Mouse (Mus musculus) heart, embryonic 12.5 days (tissue): ENCODE results near the gene Emc1. TPM values are rescaled to one million over a fixed set of nuclear protein-coding genes. Genes with fewer than 3 reads are reported as not detected.

Experiments used
- ATAC-seq: fragments of 200-750 bp; cut with Nextera tagmentation; 2 replicates; pipeline ENCODE4 v1.8.0; 2017; ENCODE audit warnings: moderate TSS enrichment, moderate library complexity; ENCODE audit not compliant: insufficient number of reproducible peaks, low FRiP score
- H3K27ac ChIP-seq: fragments of 300-500 bp; sonication (generic); 2 replicates; pipeline ENCODE4 v1.5.1; 2016; ENCODE audit warnings: mild to moderate bottlenecking, moderate library complexity; ENCODE audit not compliant: poor library complexity, severe bottlenecking
- H3K27me3 ChIP-seq: fragments of 300-500 bp; sonication (generic); replicated peaks from 2 replicates; pipeline ENCODE4 v1.6.1; 2016; ENCODE audit warnings: mild to moderate bottlenecking, moderate library complexity
- H3K36me3 ChIP-seq: fragments of 300-500 bp; sonication (generic); 2 replicates; pipeline ENCODE4 v1.6.1; 2016; ENCODE audit warnings: mild to moderate bottlenecking, moderate library complexity
- H3K4me1 ChIP-seq: fragments of 300-500 bp; sonication (generic); replicated peaks from 2 replicates; pipeline ENCODE4 v1.6.1; 2016; ENCODE audit warnings: mild to moderate bottlenecking
- H3K4me2 ChIP-seq: fragments of 300-500 bp; sonication (generic); 2 replicates; pipeline ENCODE4 v1.6.1; 2016; ENCODE audit warnings: mild to moderate bottlenecking, moderate library complexity
- H3K4me3 ChIP-seq: fragments of 300-500 bp; sonication (generic); 2 replicates; pipeline ENCODE4 v1.5.1; 2016; ENCODE audit warnings: mild to moderate bottlenecking
- H3K9ac ChIP-seq: fragments of 300-500 bp; sonication (generic); 2 replicates; pipeline ENCODE4 v1.6.1; 2016; ENCODE audit warnings: mild to moderate bottlenecking, moderate library complexity
- H3K9me3 ChIP-seq: fragments of 300-500 bp; sonication (generic); replicated peaks from 2 replicates; pipeline ENCODE4 v1.6.1; 2016; ENCODE audit warnings: mild to moderate bottlenecking, moderate library complexity
- WGBS: fragments of 180-500 bp; shearing (Covaris S2); methylation state at CpG from one replicate; pipeline ENCODE4 v1.1.7; 2016; 5-methylcytosine and 5-hydroxymethylcytosine counted together
- polyA plus RNA-seq: library from polyadenylated mRNA; unstranded; fragments of >200 nt; fragmentation: Nextera tagmentation; extraction: Ambion mirVana; gene quantifications from 2 replicates; pipeline ENCODE4 v1.2.1, GENCODE M21; 2016

The Emc1 gene
- polyA plus RNA-seq, 1 experiment from 2014 or later, result 52.6 TPM

DNA sequence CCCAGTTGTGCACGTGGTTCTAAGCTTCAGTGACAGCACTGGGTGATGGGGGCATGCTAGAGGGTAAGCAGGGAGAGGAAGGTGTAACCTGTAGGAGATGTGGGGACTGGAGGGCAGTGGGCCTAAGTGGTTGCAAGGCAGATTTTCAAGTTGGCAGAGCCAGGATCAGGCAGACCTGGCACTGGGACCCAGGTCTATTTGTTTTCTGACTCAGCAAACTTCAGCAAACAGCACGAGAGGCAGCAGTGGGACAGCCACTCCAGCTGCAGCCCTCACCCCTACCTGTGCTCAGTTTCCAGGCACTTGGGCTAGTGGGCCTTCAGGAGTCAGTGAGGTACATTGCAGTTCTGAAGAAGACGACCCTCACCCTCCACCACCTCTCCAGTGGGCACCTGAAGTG is 4.8 kb downstream of the Emc1 start:
- 92% methylated on average over 3 of the region's 3 CpGs for WGBS
- Histone ChIP-seq H3K27ac (no peak overlapping the region), H3K4me1 (peaks cover 5% of the 10 kb centered on the region), H3K27me3 (no peaks in the 10 kb centered on the region), H3K36me3 (peaks cover 77% of the 10 kb centered on the region), H3K4me2 (no peak overlapping the region), H3K9me3 (no peaks in the 10 kb centered on the region), H3K9ac (no peak overlapping the region), H3K4me3 (no peak overlapping the region)
- ATAC-seq, result no peak

- Histone ChIP-seq H3K36me3 (peaks cover 98% of the 10 kb centered on the region), H3K27ac (no peak overlapping the region), H3K27me3 (no peaks in the 10 kb centered on the region), H3K9me3 (no peaks in the 10 kb centered on the region), H3K9ac (no peak overlapping the region), H3K4me3 (no peak overlapping the region), H3K4me2 (no peak overlapping the region), H3K4me1 (no peaks in the 10 kb centered on the region)
- no peak for ATAC-seq
- 74% methylated on average over 11 of the region's 11 CpGs for WGBS
Measured at GRCm38 (mm10) chr4:139360761-139361548, 8.6 kb downstream of the Emc1 start.

DNA sequence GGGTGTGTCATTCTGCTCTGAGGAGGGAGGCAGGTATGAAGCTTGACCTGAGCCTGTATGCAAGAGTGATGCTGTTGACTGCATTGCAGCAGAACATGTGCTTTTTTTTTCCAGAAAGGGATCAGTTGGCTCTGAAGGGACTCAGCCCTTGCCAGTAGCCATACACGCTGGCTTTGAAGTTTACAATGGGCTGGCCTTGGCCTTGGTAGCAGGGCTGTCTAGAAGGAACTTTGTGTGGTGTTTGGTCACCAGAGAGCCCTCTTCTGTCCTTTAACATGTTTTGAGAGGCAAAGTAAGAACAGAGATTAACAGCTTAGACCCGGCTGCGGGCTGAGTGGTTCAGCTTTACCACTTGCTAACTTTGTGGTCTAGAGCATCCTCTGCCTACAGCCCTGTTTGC is 14.9 kb downstream of the Emc1 start:
- no peak overlapping the region for H3K4me3 ChIP-seq
- WGBS, result 93% methylated on average over 3 of the region's 3 CpGs
- ATAC-seq, result no peak

DNA sequence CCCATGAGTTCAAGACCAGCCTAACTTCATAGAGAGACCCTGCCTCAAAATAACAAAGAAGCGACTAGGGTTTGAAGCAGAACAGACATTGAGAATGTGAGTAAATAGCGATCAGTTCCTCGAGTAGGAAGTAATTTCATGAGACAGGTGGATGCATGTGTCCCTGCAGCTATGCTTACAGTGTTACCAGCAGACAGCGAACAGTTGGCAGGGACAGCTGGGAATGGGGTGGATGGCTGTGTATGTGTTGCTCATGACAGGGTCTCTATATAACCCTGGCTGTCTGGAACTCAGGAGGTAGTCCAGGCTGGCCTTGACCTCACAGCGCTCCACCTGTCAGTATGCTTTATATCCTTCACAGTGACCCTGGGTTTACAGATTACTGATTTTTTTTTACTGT is 15.7 kb downstream of the Emc1 start:
- H3K4me3 ChIP-seq, result no peak overlapping the region
- ATAC-seq, result no peak
- H3K9ac ChIP-seq, result no peak overlapping the region
- no peak overlapping the region for H3K27ac ChIP-seq
- no peaks in the 10 kb centered on the region for H3K4me1 ChIP-seq
- no peaks in the 10 kb centered on the region for H3K9me3 ChIP-seq
- no peaks in the 10 kb centered on the region for H3K27me3 ChIP-seq
- no peak overlapping the region for H3K4me2 ChIP-seq
- WGBS, result 94% methylated on average over 5 of the region's 5 CpGs
- peaks cover 98% of the 10 kb centered on the region for H3K36me3 ChIP-seq

More for the DNA sequence above, 14.9 kb downstream of the Emc1 start:
- Histone ChIP-seq H3K9ac (no peak overlapping the region), H3K9me3 (no peaks in the 10 kb centered on the region), H3K27ac (no peak overlapping the region), H3K4me2 (no peak overlapping the region), H3K27me3 (no peaks in the 10 kb centered on the region), H3K36me3 (peaks cover 98% of the 10 kb centered on the region), H3K4me1 (no peaks in the 10 kb centered on the region)

- Histone ChIP-seq H3K27ac (no peak overlapping the region), H3K4me1 (no peaks in the 10 kb centered on the region), H3K9ac (no peak overlapping the region), H3K27me3 (no peaks in the 10 kb centered on the region), H3K36me3 (peaks cover 91% of the 10 kb centered on the region), H3K9me3 (no peaks in the 10 kb centered on the region), H3K4me3 (no peak overlapping the region), H3K4me2 (no peak overlapping the region)
- 89% methylated on average over 4 of the region's 4 CpGs for WGBS
- no peak for ATAC-seq
Measured at GRCm38 (mm10) chr4:139373130-139373529, 20.7 kb downstream of the Emc1 start.

- ATAC-seq, result no peak
Measured at GRCm38 (mm10) chr4:139373531-139373930, 21.1 kb downstream of the Emc1 start.

DNA sequence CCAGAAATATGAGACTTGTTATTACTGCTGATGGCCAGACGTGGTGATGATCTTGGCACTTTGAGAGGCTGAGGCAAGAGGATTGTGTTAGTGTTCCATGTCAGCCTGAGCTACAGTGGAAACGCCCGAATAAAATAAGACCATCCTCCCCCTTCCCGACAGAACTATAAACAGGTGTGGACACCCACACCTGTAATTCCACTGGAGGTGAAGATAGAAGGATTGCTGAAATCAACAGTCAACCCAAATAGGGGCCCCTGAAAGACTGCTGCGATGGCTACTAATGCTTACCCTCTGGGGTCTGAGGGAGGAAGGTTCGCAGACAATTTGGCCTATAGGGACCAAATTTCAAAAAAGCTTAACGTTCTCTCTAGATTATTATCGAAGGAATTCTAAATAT is 27.3 kb downstream of the Emc1 start:
- peaks cover 25% of the 10 kb centered on the region for H3K4me1 ChIP-seq
- peak overlapping the region; percentile 89 for H3K9ac ChIP-seq
- peak overlapping the region; percentile 83 for H3K27ac ChIP-seq
- peaks cover 27% of the 10 kb centered on the region for H3K36me3 ChIP-seq
- H3K4me2 ChIP-seq, result peak overlapping the region; percentile 89
- WGBS, result 8% methylated on average over 8 of the region's 8 CpGs
- H3K4me3 ChIP-seq, result peak overlapping the region; percentile 72
- no peaks in the 10 kb centered on the region for H3K9me3 ChIP-seq
- no peak for ATAC-seq
- no peaks in the 10 kb centered on the region for H3K27me3 ChIP-seq

More at GRCm38 (mm10) chr4:139373531-139373930, 21.1 kb downstream of the Emc1 start:
- WGBS, result 93% methylated on average over 10 of the region's 10 CpGs
- H3K4me1 ChIP-seq, result no peaks in the 10 kb centered on the region
- H3K4me2 ChIP-seq, result no peak overlapping the region
- no peaks in the 10 kb centered on the region for H3K9me3 ChIP-seq
- no peak overlapping the region for H3K4me3 ChIP-seq
- peaks cover 87% of the 10 kb centered on the region for H3K36me3 ChIP-seq
- no peak overlapping the region for H3K9ac ChIP-seq
- H3K27me3 ChIP-seq, result no peaks in the 10 kb centered on the region
- no peak overlapping the region for H3K27ac ChIP-seq

- ATAC-seq, result peak; percentile 96
- no peaks in the 10 kb centered on the region for H3K9me3 ChIP-seq
- peaks cover 22% of the 10 kb centered on the region for H3K36me3 ChIP-seq
- H3K27ac ChIP-seq, result peak overlapping the region; percentile 83
- H3K9ac ChIP-seq, result peak overlapping the region; percentile 89
- H3K4me1 ChIP-seq, result peaks cover 25% of the 10 kb centered on the region
- peak overlapping the region; percentile 72 for H3K4me3 ChIP-seq
- peak overlapping the region; percentile 89 for H3K4me2 ChIP-seq
- H3K27me3 ChIP-seq, result no peaks in the 10 kb centered on the region
- under 1% methylated on average over 54 of the region's 54 CpGs for WGBS
Measured at GRCm38 (mm10) chr4:139380207-139380748, 27.9 kb downstream of the Emc1 start.

DNA sequence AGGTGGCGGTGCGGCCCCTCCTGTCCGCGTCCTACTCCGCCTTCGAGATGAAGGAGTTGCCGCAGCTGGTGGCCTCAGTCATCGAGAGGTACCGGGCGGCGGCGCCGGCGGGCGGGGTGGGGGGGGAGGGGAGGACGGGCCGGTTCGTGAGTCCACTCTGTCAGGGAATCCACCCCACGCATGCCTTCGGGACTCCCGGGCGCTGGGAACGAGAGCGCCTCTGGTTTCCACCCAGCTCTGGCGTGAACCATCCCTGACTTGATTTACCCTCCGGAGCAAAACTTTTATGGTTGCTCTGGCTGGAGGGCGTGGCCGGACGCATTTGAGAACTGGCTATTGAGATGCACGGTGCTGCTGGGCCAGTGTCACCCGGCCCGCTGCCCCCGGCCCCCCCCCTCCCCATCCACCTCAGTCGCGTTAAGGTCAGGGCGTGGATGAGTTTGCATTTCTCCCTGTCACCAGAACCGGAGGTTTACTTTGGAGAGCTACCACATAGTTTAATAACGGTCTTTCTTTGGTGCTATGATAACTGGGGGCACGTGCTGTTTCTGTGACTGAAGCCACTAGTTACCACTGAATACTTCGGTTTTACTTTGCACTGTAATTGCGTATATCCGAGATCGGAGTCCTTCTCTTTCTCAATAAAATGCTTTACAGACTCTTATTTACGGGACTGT is 28.5 kb downstream of the Emc1 start:
- H3K4me2 ChIP-seq, result peak overlapping the region; percentile 89
- H3K9me3 ChIP-seq, result no peaks in the 10 kb centered on the region
- 4% methylated on average over 33 of the region's 44 CpGs for WGBS
- H3K4me1 ChIP-seq, result peaks cover 30% of the 10 kb centered on the region
- peaks cover 16% of the 10 kb centered on the region for H3K36me3 ChIP-seq
- peak; percentile 80 for ATAC-seq
- peak overlapping the region; percentile 76 for H3K27ac ChIP-seq
- H3K4me3 ChIP-seq, result peak overlapping the region; percentile 72
- peak overlapping the region; percentile 85 for H3K9ac ChIP-seq
- H3K27me3 ChIP-seq, result no peaks in the 10 kb centered on the region

DNA sequence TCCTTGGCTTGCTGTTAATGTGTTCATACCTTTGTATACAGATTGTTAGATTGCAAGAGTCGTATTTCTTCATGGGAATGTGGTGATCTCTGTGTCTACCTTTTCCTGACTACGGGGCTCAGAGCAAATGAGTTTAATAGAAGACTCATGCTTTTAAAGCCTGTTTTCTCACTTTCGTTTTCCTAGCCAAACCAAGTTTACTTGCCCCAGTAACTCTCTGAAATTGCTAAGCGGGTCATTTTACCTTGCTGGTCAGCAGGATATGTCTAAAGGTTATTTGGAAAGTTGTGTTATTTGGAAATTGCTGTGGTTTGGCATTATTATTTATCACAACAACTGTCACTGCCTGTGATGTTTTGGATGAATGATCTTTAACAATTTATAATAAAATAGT is 29.1 kb downstream of the Emc1 start:
- Histone ChIP-seq H3K9ac (peak overlapping the region; percentile 85), H3K27me3 (no peaks in the 10 kb centered on the region), H3K4me2 (peak overlapping the region; percentile 89), H3K36me3 (peaks cover 12% of the 10 kb centered on the region), H3K4me1 (peaks cover 34% of the 10 kb centered on the region), H3K4me3 (peak overlapping the region; percentile 72), H3K27ac (peak overlapping the region; percentile 76), H3K9me3 (no peaks in the 10 kb centered on the region)
- WGBS, result 37% methylated on average over 4 of the region's 4 CpGs
- no peak for ATAC-seq

DNA sequence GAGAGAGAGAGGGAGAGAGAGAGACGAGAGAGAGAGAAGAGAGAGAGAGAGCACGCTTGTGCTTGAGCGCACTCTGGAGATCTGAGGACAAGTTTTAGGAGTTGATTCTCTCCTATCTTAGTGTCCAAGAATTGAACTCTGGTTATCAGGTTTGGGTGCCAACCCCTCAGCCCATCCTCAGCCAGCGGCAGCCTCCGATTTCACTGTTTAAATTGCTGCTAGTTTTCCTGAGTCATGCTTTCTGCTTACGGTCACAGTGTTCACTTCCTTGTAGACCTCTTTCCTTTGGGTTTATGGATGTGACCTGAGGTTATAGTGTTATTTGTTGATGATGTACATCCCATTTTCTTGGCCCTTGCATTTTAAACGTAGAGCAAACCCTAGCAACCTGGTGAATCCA is 29.8 kb downstream of the Emc1 start:
- WGBS, result 64% methylated on average over 7 of the region's 7 CpGs
- Histone ChIP-seq H3K4me2 (peak overlapping the region; percentile 53), H3K27ac (no peak overlapping the region), H3K4me3 (peak overlapping the region; percentile 21; the same call in 1 of the 2 replicates), H3K4me1 (peaks cover 42% of the 10 kb centered on the region), H3K36me3 (peaks cover 8% of the 10 kb centered on the region; the same call in 1 of the 2 replicates), H3K9ac (peak overlapping the region; percentile 50), H3K9me3 (no peaks in the 10 kb centered on the region), H3K27me3 (no peaks in the 10 kb centered on the region)
- ATAC-seq, result no peak
